Comparison of ENCODE assay signal across 7 mouse cellular contexts in genomic region chr15:93335821-93336657, GRCm38 (mm10). TPM values are rescaled to one million over a fixed set of nuclear protein-coding genes. Genes with fewer than 3 reads are reported as not detected.
DNase-seq lines count a peak whose midpoint lies in the region; ATAC-seq and TF ChIP-seq lines count a peak whose summit lies in the region.

No protein-coding gene starts in this region.

- ATAC-seq in forebrain, embryonic 13.5 days, result peak; percentile 62
- 0 out of 2 replicates have a peak, but pooled peaks have one; percentile 42 for ATAC-seq in megakaryocyte-erythroid progenitor cell, adult 5-6 weeks (replicated peaks; ENCODE audit: low FRiP score, low TSS enrichment, poor library complexity, severe bottlenecking)

- DNase-seq in Muller cell, postnatal 12 days (ENCODE audit: inconsistent ontology term), result peak; percentile 45
- peak; percentile 16 for DNase-seq in c-Kit-positive CD71-negative TER-119-negative erythroid progenitor cells, embryonic 14.5 days (ENCODE audit: low read depth)
- peak; percentile 73 for DNase-seq in hindbrain, embryonic 10.5 days (ENCODE audit: low spot score)
- DNase-seq in left cerebral cortex, adult 2 months (ENCODE audit: extremely low spot score in 1 of 2, low spot score in 2 of 2), result peak; percentile 18 to 24
- peak; percentile 32 to 49 for DNase-seq in spleen, adult 18-20 months

- H3K27ac ChIP-seq in forebrain, embryonic 13.5 days, result peak overlapping the region; percentile 85
- peak overlapping the region; percentile 97 for H3K27ac ChIP-seq in hindbrain, embryonic 10.5 days
- H3K27ac ChIP-seq in left cerebral cortex, adult 2 months, result peak overlapping the region; percentile 66

- no peaks in the 10 kb centered on the region for H3K9me3 ChIP-seq in forebrain, embryonic 13.5 days (replicated peaks)
- H3K9me3 ChIP-seq in hindbrain, embryonic 10.5 days, result no peaks in the 10 kb centered on the region

- peak overlapping the region; percentile 87 for H3K4me3 ChIP-seq in forebrain, embryonic 13.5 days
- H3K4me3 ChIP-seq in hindbrain, embryonic 10.5 days, result peak overlapping the region; percentile 86
- peak overlapping the region; percentile 60 for H3K4me3 ChIP-seq in left cerebral cortex, adult 2 months

- under 1% methylated on average over 68 of the region's 110 CpGs for WGBS in forebrain, embryonic 13.5 days
- WGBS in hindbrain, embryonic 10.5 days, result 3% methylated on average over 108 of the region's 110 CpGs

- intact Hi-C loops in left cerebral cortex, adult 2 months (cut with DNase I), result loop anchor here (1.0 to 2.0 kb wide), 2 partner anchors 61 to 63 kb away; partner anchors contain the start of genes Gxylt1, Pphln1 and Zcrb1

- H3K4me1 ChIP-seq in forebrain, embryonic 13.5 days, result peaks cover 19% of the 10 kb centered on the region
- peaks cover 19% of the 10 kb centered on the region for H3K4me1 ChIP-seq in hindbrain, embryonic 10.5 days (replicated peaks)

- H3K9ac ChIP-seq in forebrain, embryonic 13.5 days, result peak overlapping the region; percentile 90

- peaks cover 7% of the 10 kb centered on the region for H3K36me3 ChIP-seq in forebrain, embryonic 13.5 days (ENCODE audit: poor library complexity, severe bottlenecking)
- H3K36me3 ChIP-seq in hindbrain, embryonic 10.5 days, result peaks cover 12% of the 10 kb centered on the region

- H3K27me3 ChIP-seq in forebrain, embryonic 13.5 days, result no peaks in the 10 kb centered on the region
- H3K27me3 ChIP-seq in hindbrain, embryonic 10.5 days (ENCODE audit: insufficient read depth, poor library complexity, severe bottlenecking), result no peaks in the 10 kb centered on the region

- H3K4me2 ChIP-seq in forebrain, embryonic 13.5 days, result peak overlapping the region; percentile 76

- no peak for TF ChIP-seq CTCF in left cerebral cortex, adult 2 months (IDR thresholded peaks at IDR 0.05)

RNA-seq across cellular contexts. Expression of gene Yaf2, which starts 0.7 kb away (rescaled TPM):
- polyA plus RNA-seq in forebrain, embryonic 13.5 days (2015; fragmentation: Nextera tagmentation; extraction: Ambion mirVana), result 71.5 and 81.6 TPM in 2 replicates
- polyA plus RNA-seq in hindbrain, embryonic 10.5 days (2016; fragmentation: Nextera tagmentation; extraction: Ambion mirVana), result 104 and 116 TPM in 2 replicates
- 100 to 1,000 TPM; 100 to 105 TPM for total RNA-seq in left cerebral cortex, adult 2 months (2021)
- 19.6 and 22.9 TPM in 2 replicates for total RNA-seq in megakaryocyte-erythroid progenitor cell, adult 5-6 weeks (2014; fragmentation: Nextera tagmentation)
- 28.2 and 31.4 TPM in 2 replicates for total RNA-seq in megakaryocyte-erythroid progenitor cell, adult 5-6 weeks (2017)

Comparison
In these comparisons a context has a peak if more than half of its experiments do, and no peak if none do; other contexts are left out.
1. Peak in every context shown above with its lines: DNase-seq, ATAC-seq, H3K4me3 ChIP-seq and H3K27ac ChIP-seq.
2. DNase-seq: peak in every context shown above with its lines; median percentile 73 in hindbrain, embryonic 10.5 days; 45 in Muller cell, postnatal 12 days; 40 in spleen, adult 18-20 months; 21 in left cerebral cortex, adult 2 months; 16 in c-Kit-positive CD71-negative TER-119-negative erythroid progenitor cells, embryonic 14.5 days.